Mouse (Mus musculus) intestine, embryonic 15.5 days (tissue): ENCODE measurements around the gene Lgals3. TPM values are rescaled to one million over a fixed set of nuclear protein-coding genes. Genes with fewer than 3 reads are reported as not detected.
"Not testable (repeated sequence)": the region's sequence is repeated elsewhere in the genome, so short reads cannot be mapped to it uniquely, and the experiment has no call there.

ENCODE experiments used
- ATAC-seq: fragments of 200-750 bp; cut with Nextera tagmentation; 2 replicates; pipeline ENCODE4 v1.8.0; 2017; ENCODE audit warnings: moderate TSS enrichment, moderate library complexity
- H3K27ac ChIP-seq: fragments of 300-500 bp; sonication (generic); 2 replicates; pipeline ENCODE4 v1.5.1; 2015; ENCODE audit warnings: mild to moderate bottlenecking, inconsistent platforms
- H3K27me3 ChIP-seq: fragments of 300-500 bp; sonication (generic); replicated peaks from 2 replicates; pipeline ENCODE4 v1.6.1; 2015; ENCODE audit warnings: inconsistent platforms
- H3K36me3 ChIP-seq: fragments of 300-500 bp; sonication (generic); 2 replicates; pipeline ENCODE4 v1.6.1; 2015; ENCODE audit warnings: inconsistent platforms
- H3K4me1 ChIP-seq: fragments of 300-500 bp; sonication (generic); replicated peaks from 2 replicates; pipeline ENCODE4 v1.6.1; 2015; ENCODE audit warnings: inconsistent platforms
- H3K4me2 ChIP-seq: fragments of 300-500 bp; sonication (generic); replicated peaks from 2 replicates; pipeline ENCODE4 v1.6.1; 2015; ENCODE audit warnings: mild to moderate bottlenecking, inconsistent platforms
- H3K4me3 ChIP-seq: fragments of 300-500 bp; sonication (generic); replicated peaks from 2 replicates; pipeline ENCODE4 v1.5.1; 2015; ENCODE audit warnings: inconsistent platforms
- H3K9ac ChIP-seq: fragments of 300-500 bp; sonication (generic); 2 replicates; pipeline ENCODE4 v1.6.1; 2015; ENCODE audit warnings: inconsistent platforms
- H3K9me3 ChIP-seq: fragments of 300-500 bp; sonication (generic); 2 replicates; pipeline ENCODE4 v1.6.1; 2016; ENCODE audit warnings: inconsistent platforms
- WGBS: fragments of 180-500 bp; shearing (Covaris S2); methylation state at CpG from one replicate; pipeline ENCODE4 v1.1.7; 2015; 5-methylcytosine and 5-hydroxymethylcytosine counted together
- polyA plus RNA-seq: library from polyadenylated mRNA; unstranded; fragments of >200 nt; fragmentation: Nextera tagmentation; extraction: Ambion mirVana; gene quantifications from 2 replicates; pipeline ENCODE4 v1.2.1, GENCODE M21; 2015

The Lgals3 gene
- polyA plus RNA-seq: 19.5 and 25.7 TPM in 2 replicates

- Histone ChIP-seq H3K4me1 (peaks cover 18% of the 10 kb centered on the region), H3K27me3 (no peaks in the 10 kb centered on the region), H3K4me2 (peak within 1 kb of the TSS; percentile 22; the same call in 1 of the 2 replicates), H3K4me3 (no peak within 1 kb of the TSS), H3K9ac (no peak within 1 kb of the TSS), H3K36me3 (no peaks in the 10 kb centered on the region), H3K9me3 (no peaks in the 10 kb centered on the region), H3K27ac (peak within 1 kb of the TSS; percentile 67)
- WGBS: 35% methylated on average over 9 of the region's 9 CpGs
- ATAC-seq: 0 out of 2 replicates have a peak, but pooled peaks have one; percentile 18
These were observed at the start of gene Lgals3 for GRCm38 (mm10) chr14:47367461-47367860. TSS of gene Lgals3 (plus strand) at chr14:47367751.

GRCm38 (mm10) chr14:47319362-47319761, 48.2 kb upstream of the Lgals3 start:
- WGBS: 85% methylated on average over 5 of the region's 5 CpGs
- no peak overlapping the region for H3K9ac ChIP-seq
- H3K36me3 ChIP-seq: peaks cover 9% of the 10 kb centered on the region; the same call in 1 of the 2 replicates
- H3K4me3 ChIP-seq: no peak overlapping the region
- H3K4me1 ChIP-seq: no peaks in the 10 kb centered on the region
- no peak overlapping the region for H3K4me2 ChIP-seq
- H3K9me3 ChIP-seq: no peaks in the 10 kb centered on the region
- ATAC-seq: no peak
- no peaks in the 10 kb centered on the region for H3K27me3 ChIP-seq
- H3K27ac ChIP-seq: no peak overlapping the region

GRCm38 (mm10) chr14:47321581-47321980, 46.0 kb upstream of the Lgals3 start:
- not testable (repeated sequence) for H3K9ac ChIP-seq, H3K9me3 ChIP-seq, H3K27ac ChIP-seq, H3K4me3 ChIP-seq, H3K4me1 ChIP-seq, H3K4me2 ChIP-seq, ATAC-seq, H3K27me3 ChIP-seq
- 91% methylated on average over 7 of the region's 8 CpGs for WGBS
- H3K36me3 ChIP-seq: peaks cover 13% of the 10 kb centered on the region; the same call in 1 of the 2 replicates

GRCm38 (mm10) chr14:47325965-47326761, 41.4 kb upstream of the Lgals3 start:
- no peak for ATAC-seq
- 82% methylated on average over 9 of the region's 9 CpGs for WGBS

GRCm38 (mm10) chr14:47327347-47327746, 40.2 kb upstream of the Lgals3 start:
- ATAC-seq: no peak
- H3K27me3 ChIP-seq: no peaks in the 10 kb centered on the region
- no peak overlapping the region for H3K4me2 ChIP-seq
- H3K36me3 ChIP-seq: 0 out of 2 replicates have a peak, but pooled peaks cover 3% of the 10 kb centered on the region
- no peak overlapping the region for H3K9ac ChIP-seq
- H3K4me3 ChIP-seq: no peak overlapping the region
- 89% methylated on average over 5 of the region's 5 CpGs for WGBS
- H3K9me3 ChIP-seq: no peaks in the 10 kb centered on the region
- no peak overlapping the region for H3K27ac ChIP-seq
- H3K4me1 ChIP-seq: no peaks in the 10 kb centered on the region

More at GRCm38 (mm10) chr14:47325965-47326761, 41.4 kb upstream of the Lgals3 start:
- Histone ChIP-seq H3K27me3 (no peaks in the 10 kb centered on the region), H3K4me3 (no peak overlapping the region), H3K4me2 (no peak overlapping the region; the same call in 1 of the 2 replicates), H3K27ac (no peak overlapping the region), H3K9ac (no peak overlapping the region), H3K9me3 (no peaks in the 10 kb centered on the region), H3K4me1 (no peaks in the 10 kb centered on the region), H3K36me3 (0 out of 2 replicates have a peak, but pooled peaks cover 3% of the 10 kb centered on the region)

GRCm38 (mm10) chr14:47331920-47332319, 35.6 kb upstream of the Lgals3 start:
- Histone ChIP-seq H3K9ac (no peak overlapping the region), H3K4me2 (no peak overlapping the region), H3K36me3 (no peaks in the 10 kb centered on the region), H3K4me3 (no peak overlapping the region), H3K27me3 (no peaks in the 10 kb centered on the region), H3K4me1 (no peaks in the 10 kb centered on the region), H3K9me3 (no peaks in the 10 kb centered on the region), H3K27ac (no peak overlapping the region)
- WGBS: 67% methylated on average over 5 of the region's 5 CpGs
- no peak for ATAC-seq

GRCm38 (mm10) chr14:47334819-47335218, 32.7 kb upstream of the Lgals3 start:
- no peaks in the 10 kb centered on the region for H3K27me3 ChIP-seq
- WGBS: 76% methylated on average over 4 of the region's 4 CpGs
- ATAC-seq: 0 out of 2 replicates have a peak, but pooled peaks have one; percentile 45
- H3K4me2 ChIP-seq: no peak overlapping the region
- no peak overlapping the region for H3K4me3 ChIP-seq
- H3K36me3 ChIP-seq: no peaks in the 10 kb centered on the region
- no peak overlapping the region for H3K9ac ChIP-seq
- no peak overlapping the region for H3K27ac ChIP-seq
- H3K4me1 ChIP-seq: no peaks in the 10 kb centered on the region
- no peaks in the 10 kb centered on the region for H3K9me3 ChIP-seq

GRCm38 (mm10) chr14:47335300-47335699, 32.3 kb upstream of the Lgals3 start:
- WGBS: 68% methylated on average over 3 of the region's 3 CpGs
- ATAC-seq: no peak

GRCm38 (mm10) chr14:47340231-47340925, 27.2 kb upstream of the Lgals3 start:
- WGBS: 87% methylated on average over 10 of the region's 10 CpGs
- H3K4me1 ChIP-seq: no peaks in the 10 kb centered on the region
- ATAC-seq: no peak

More at GRCm38 (mm10) chr14:47335300-47335699, 32.3 kb upstream of the Lgals3 start:
- no peak overlapping the region for H3K27ac ChIP-seq
- no peak overlapping the region for H3K9ac ChIP-seq
- H3K9me3 ChIP-seq: no peaks in the 10 kb centered on the region
- H3K27me3 ChIP-seq: no peaks in the 10 kb centered on the region
- H3K4me3 ChIP-seq: no peak overlapping the region
- no peaks in the 10 kb centered on the region for H3K4me1 ChIP-seq
- no peak overlapping the region for H3K4me2 ChIP-seq
- no peaks in the 10 kb centered on the region for H3K36me3 ChIP-seq

GRCm38 (mm10) chr14:47341811-47342291, 25.7 kb upstream of the Lgals3 start:
- Histone ChIP-seq H3K4me3 (no peak overlapping the region), H3K36me3 (no peaks in the 10 kb centered on the region), H3K9ac (no peak overlapping the region), H3K9me3 (no peaks in the 10 kb centered on the region), H3K4me1 (no peaks in the 10 kb centered on the region), H3K27ac (no peak overlapping the region), H3K27me3 (no peaks in the 10 kb centered on the region), H3K4me2 (no peak overlapping the region)
- WGBS: 69% methylated on average over 4 of the region's 4 CpGs
- ATAC-seq: 0 out of 2 replicates have a peak, but pooled peaks have one; percentile 33

More at GRCm38 (mm10) chr14:47340231-47340925, 27.2 kb upstream of the Lgals3 start:
- H3K27ac ChIP-seq: no peak overlapping the region
- H3K4me3 ChIP-seq: no peak overlapping the region
- H3K9me3 ChIP-seq: no peaks in the 10 kb centered on the region
- H3K4me2 ChIP-seq: no peak overlapping the region
- no peaks in the 10 kb centered on the region for H3K27me3 ChIP-seq
- no peak overlapping the region for H3K9ac ChIP-seq
- no peaks in the 10 kb centered on the region for H3K36me3 ChIP-seq

- no peaks in the 10 kb centered on the region for H3K36me3 ChIP-seq
- peak; percentile 87 for ATAC-seq
- no peak overlapping the region for H3K4me2 ChIP-seq
- no peaks in the 10 kb centered on the region for H3K9me3 ChIP-seq
- H3K9ac ChIP-seq: no peak overlapping the region
- no peaks in the 10 kb centered on the region for H3K27me3 ChIP-seq
- no peak overlapping the region for H3K4me3 ChIP-seq
- H3K27ac ChIP-seq: no peak overlapping the region
- 78% methylated on average over 1 of the region's 1 CpGs for WGBS
- no peaks in the 10 kb centered on the region for H3K4me1 ChIP-seq
These were observed 20.8 kb upstream of the Lgals3 start for GRCm38 (mm10) chr14:47346715-47347114.

GRCm38 (mm10) chr14:47350974-47351373, 16.6 kb upstream of the Lgals3 start:
- ATAC-seq: no peak
- H3K27ac ChIP-seq: no peak overlapping the region
- WGBS: 87% methylated on average over 2 of the region's 2 CpGs

More at GRCm38 (mm10) chr14:47350974-47351373, 16.6 kb upstream of the Lgals3 start:
- Histone ChIP-seq H3K4me2 (no peak overlapping the region), H3K4me1 (0 out of 2 replicates have a peak, but pooled peaks cover 5% of the 10 kb centered on the region), H3K36me3 (no peaks in the 10 kb centered on the region), H3K9me3 (no peaks in the 10 kb centered on the region), H3K9ac (no peak overlapping the region), H3K4me3 (no peak overlapping the region), H3K27me3 (no peaks in the 10 kb centered on the region)
